Mouse (Mus musculus): ENCODE results near the gene Hint1. TPM values are rescaled to one million over a fixed set of nuclear protein-coding genes. Genes with fewer than 3 reads are reported as not detected.

Gene Hint1
- total RNA-seq, 4 experiments from 2014 or later, result 204 to 277 (median 234) TPM

DNA sequence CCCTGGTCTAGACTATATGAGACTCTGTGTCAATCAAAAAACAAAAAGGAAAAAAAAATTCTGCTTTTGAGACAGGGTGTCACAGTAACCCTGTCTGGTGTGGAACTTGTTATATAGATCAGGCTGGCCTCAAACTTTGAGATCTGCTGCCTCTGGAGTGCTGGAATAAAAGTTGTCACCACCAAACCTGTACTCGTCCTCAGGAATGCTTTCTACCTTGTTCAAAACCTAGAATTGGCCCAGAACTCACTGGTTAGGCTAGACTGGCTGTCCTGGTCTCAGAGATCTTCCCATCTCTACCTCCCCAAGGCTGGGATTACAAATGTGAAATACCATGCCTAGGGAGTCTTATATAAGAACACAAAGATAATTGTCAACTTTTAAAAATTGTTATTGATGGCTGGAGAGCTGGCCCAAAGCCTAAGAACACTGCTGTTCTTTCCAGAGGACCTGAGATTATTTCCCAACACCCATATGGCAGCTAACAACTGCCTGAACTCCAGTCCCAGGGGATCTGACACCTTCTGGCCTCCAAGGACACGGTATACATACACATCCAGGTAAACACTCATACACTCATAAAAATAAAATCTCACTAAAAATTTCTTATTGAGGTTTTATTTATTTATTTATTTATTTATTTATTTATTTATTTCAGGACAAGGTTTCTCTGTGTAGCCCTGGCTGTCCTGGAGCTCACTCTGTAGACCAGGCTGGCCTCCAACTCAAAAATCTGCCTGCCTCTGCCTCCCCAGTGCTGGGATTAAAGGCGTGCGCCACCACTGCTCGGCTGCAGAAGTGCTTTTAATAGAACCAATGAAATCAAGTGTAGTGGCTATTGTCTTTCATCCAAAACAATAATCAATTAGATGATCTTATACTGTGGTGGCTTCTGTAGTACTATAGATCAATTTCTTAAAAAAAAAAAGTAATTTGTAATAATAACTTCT is 4.4 kb upstream of the Hint1 start:
- no peak for DNase-seq (ENCODE audit: low spot score in 2 of 2)

- DNase-seq (ENCODE audit: low spot score in 2 of 2), result no peak
These were observed 3.3 kb upstream of the Hint1 start for GRCm38 (mm10) chr11:54862621-54863520.

DNA sequence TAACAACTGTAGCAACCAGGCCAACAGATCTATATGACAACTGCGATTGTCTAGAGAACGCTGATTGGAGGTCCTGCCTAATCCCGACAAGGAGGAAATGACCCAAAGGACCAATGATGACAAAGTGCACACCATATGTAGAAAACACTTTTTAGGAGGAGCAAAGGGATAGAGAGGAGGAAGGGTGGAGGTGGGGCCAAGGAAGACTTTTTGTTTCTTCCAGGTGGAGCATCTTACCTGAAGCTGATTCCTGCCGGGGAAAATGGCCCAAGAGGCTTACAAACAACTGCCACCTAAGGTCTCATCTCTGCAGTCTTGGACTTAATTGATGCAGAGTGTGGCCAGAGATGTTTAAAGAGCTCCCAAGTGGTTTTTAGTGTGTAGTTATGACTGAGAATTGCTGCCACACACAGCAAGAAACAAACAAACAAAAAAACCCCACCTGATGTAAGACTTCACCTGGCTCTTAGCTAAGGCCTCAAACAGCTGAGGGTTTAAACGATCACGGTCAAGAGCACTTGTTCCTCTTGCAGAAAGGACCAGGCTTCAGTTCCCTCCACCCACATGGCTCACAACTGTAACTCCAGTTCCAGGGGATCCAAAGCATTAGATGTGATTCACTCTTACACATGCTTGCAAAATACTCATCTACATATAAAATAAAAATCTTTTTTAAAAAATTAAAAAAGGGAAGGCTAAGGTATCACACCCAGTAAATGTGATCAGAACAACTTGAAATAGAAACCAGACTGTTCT is 675 bp upstream of the Hint1 start:
- DNase-seq (ENCODE audit: low spot score in 2 of 2), result no peak

DNA sequence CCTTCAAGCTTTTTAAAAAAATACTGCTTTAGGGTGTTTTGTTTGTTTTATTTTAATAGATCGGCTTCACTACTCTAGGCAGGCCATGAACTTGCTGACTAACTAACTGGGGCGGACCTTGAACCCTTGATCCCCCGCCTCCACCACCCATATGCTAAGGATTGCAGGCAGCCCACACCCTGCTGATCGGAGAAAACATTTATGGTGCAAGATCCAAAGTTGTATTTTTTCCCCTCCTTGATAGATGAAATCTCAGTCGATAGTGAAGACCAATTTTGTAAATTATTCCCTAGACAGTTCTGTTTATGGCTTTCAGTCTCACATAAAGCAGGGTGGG is 834 bp downstream of the Hint1 start:
- DNase-seq (ENCODE audit: low spot score in 2 of 2), result no peak

DNA sequence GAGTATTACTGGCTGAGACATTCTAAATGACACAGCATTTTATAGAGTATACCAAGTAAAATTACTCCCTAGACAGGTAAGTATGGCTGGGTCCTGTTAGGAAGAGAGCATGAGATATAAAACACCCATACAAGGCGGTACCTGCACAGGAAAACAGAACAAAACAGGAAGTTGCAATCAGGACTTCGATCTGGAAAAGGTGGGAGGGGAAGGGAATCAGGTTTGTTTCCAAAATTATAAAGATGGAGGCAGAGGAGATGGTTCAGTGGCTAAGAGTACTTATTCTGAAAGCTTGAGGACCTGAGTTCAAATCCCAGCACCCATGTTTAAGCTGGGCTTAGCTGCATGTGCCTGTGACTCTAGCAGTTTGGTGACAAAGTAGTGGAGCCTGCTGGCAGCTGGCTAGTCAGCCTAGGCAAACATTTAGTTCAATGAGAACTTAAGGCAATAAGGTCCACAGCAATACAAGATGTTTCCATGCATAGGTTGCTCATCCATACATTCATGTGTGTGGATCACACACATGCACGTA is 1.8 kb downstream of the Hint1 start:
- no peak for DNase-seq (ENCODE audit: low spot score in 2 of 2)

- DNase-seq (ENCODE audit: low spot score in 2 of 2), result no peak
These were observed 2.3 kb downstream of the Hint1 start for GRCm38 (mm10) chr11:54868445-54868844.

- DNase-seq (ENCODE audit: low spot score in 2 of 2), result no peak
These were observed 3.1 kb downstream of the Hint1 start for GRCm38 (mm10) chr11:54869318-54869717.

DNA sequence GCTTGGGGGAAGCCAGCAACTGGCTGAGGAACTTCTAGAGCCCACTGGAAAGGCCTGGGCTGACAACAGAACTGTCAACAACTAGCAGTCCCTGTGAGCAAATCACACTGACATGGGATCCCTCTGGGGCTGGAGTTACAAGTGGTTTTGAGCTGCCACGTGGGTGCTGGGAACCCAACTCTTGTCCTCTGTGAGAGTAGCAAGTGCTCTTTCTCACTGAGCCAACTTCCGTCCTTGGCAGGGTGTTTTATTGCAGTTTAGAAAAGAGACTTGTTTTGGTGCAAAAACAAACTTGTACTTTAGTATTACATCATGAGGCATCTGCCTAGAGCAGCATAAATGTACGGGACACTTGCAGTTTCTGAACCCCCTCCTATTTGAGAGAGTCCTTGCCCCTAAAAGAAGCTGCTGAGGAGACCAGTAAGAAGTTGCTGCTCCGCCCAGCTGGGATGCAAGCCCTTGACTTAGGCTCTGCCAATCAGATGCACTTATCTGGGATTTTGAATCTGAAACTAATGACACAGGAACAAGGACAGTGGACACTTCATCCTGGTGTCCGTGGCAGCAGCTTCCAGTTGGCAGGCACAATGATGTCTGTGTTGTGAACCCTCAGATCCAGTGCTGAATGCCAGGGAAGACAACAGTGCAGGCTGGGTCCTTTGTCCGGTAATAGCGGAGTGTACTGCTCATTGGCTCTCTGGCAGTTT is 5.8 kb downstream of the Hint1 start:
- DNase-seq (ENCODE audit: low spot score in 2 of 2), result no peak

- no peak for DNase-seq (ENCODE audit: low spot score in 2 of 2)
These were observed 9.8 kb downstream of the Hint1 start for GRCm38 (mm10) chr11:54876031-54876430.

DNA sequence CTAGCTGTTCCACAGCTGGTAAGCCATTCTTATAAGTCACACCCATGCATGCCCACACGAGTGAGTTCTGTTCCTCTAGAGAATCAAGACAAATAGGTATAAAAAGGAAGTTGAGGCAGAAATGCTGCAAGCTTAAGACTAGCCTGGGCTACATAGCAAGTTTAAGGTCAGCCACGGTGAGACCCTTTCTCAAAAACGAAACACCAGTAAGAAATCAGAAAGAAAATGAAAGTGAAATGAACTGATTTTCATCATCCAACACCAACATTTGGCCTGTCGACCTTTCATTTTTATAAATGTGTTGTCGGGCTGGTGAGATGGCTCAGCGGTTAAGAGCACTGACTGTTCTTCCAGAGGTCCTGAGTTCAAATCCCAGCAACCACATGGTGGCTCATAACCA is 12.7 kb downstream of the Hint1 start:
- no peak for DNase-seq (ENCODE audit: low spot score in 2 of 2)

- DNase-seq (ENCODE audit: low spot score in 2 of 2), result no peak
These were observed 13.3 kb downstream of the Hint1 start for GRCm38 (mm10) chr11:54879434-54879833.

GRCm38 (mm10) chr11:54879922-54880321 is 13.7 kb downstream of the Hint1 start:
- no peak for DNase-seq (ENCODE audit: low spot score in 2 of 2)

GRCm38 (mm10) chr11:54881051-54881474 is 14.9 kb downstream of the Hint1 start:
- DNase-seq (ENCODE audit: low spot score in 2 of 2), result no peak

DNA sequence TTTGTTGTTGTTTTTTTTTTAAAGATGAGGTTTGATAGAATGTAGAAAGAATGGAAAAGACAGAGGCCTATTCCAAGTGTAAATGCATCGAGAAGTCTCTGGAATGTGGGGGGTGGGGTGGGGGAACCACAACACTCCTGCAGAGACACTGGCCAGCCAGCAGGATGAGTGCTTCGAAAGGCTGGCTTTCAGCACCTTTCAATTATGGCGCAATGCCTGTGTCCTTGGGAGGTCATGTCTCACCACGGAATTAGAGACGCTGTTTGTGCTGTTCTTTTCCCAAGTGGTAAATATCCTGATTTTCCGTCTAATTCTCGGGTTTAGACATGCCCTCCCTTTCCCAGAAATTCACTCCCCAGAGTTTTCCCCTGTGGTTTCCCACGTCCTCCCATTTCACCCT is 16.5 kb downstream of the Hint1 start:
- DNase-seq (ENCODE audit: low spot score in 2 of 2), result no peak

- DNase-seq (ENCODE audit: low spot score in 2 of 2), result no peak
These were observed 18.1 kb downstream of the Hint1 start for GRCm38 (mm10) chr11:54884197-54884828.

DNA sequence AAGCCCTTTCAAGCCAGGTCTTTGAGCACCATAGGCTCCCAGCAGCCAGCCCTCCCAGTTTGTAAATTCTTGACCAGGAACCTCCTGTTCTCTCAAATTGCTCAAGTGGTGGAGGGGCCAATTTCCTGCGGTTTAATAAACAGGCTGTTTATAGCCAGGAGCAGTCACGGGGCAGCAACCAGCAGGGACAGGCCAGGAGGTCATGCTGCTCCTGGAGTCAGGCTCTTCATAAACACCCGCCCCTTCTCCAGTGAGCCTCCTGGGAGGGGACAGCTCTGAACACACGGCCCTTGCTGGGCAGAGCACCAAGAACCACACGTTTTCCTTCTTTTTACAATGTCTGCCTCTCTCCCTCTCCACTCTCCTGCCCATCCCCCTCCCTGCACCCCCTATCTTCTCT is 18.8 kb downstream of the Hint1 start:
- DNase-seq (ENCODE audit: low spot score in 2 of 2), result no peak

- no peak for DNase-seq (ENCODE audit: low spot score in 2 of 2)
These were observed 19.2 kb downstream of the Hint1 start for GRCm38 (mm10) chr11:54885406-54885805.

- DNase-seq (ENCODE audit: low spot score in 2 of 2), result no peak
These were observed 21.7 kb downstream of the Hint1 start for GRCm38 (mm10) chr11:54887927-54888326.

- DNase-seq (ENCODE audit: low spot score in 2 of 2), result no peak
These were observed 25.2 kb downstream of the Hint1 start for GRCm38 (mm10) chr11:54891341-54891740.

DNA sequence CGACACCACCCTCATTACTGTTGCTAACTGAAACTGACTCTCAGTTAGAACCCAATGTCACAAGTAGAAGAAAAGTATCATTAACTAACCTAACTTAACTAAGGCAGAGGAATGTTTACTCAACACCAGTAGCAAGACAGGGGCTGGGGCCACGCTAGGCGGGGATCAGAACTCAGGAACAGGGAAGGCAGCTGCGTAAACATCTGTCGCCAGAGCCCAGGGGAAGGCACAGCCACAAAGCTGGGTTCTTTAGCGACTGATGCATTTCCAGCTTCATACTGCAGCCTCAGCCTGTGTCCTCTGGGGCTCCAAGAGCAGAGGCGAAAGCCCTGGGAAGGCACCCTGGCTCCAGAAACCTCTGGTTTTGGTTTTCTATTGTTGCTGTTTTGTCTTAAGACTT is 25.9 kb downstream of the Hint1 start:
- DNase-seq (ENCODE audit: low spot score in 2 of 2), result no peak

Data from left cerebral cortex, adult 8-10 months (tissue).